ENCODE assay signal across 8 mouse cellular contexts in the genomic region with DNA sequence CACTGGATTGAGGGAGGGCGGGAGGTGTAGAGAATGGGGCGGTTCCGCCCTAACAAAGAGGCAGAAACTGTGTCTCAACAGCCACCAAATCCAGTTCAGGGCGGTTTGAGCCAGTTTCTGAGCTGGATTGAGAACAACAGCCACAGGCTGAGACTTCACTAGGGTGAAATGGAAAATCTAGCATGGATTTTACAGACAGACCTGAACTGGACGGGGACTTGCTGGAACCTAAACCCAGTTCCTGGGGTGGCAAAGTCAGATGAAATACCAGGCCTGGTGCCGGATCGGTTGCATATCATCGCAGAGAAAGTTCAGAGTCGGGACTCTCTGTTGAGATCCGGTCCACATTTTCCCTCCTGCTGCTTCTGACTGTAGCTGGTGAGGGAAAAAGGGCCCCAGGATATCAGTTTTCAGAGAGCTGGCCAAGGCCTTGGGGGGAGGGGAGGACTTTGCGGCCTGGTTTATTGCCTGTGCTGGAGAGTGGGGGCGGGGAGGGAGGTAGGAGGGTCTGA. TPM values are rescaled to one million over a fixed set of nuclear protein-coding genes. Genes with fewer than 3 reads are reported as not detected.
A peak's percentile ranks its signal among the peaks of the same experiment; 100 is the strongest.
DNase-seq lines count a peak whose midpoint lies in the region; ATAC-seq and TF ChIP-seq lines count a peak whose summit lies in the region.

No protein-coding gene starts in this region.

- no peak for TF ChIP-seq CTCF in E14TG2a.4 (conservative IDR thresholded peaks at IDR 0.05; ENCODE audit: low read length)

- H3K9me3 ChIP-seq in E14TG2a.4 (ENCODE audit: low read length): peaks cover 56% of the 10 kb centered on the region
- no peaks in the 10 kb centered on the region; the same call in 1 of the 2 replicates for H3K9me3 ChIP-seq in forebrain, embryonic 11.5 days (ENCODE audit: control insufficient read depth, low read length)
- H3K9me3 ChIP-seq in heart, embryonic 15.5 days (replicated peaks): no peaks in the 10 kb centered on the region
- H3K9me3 ChIP-seq in liver, embryonic 13.5 days (replicated peaks): no peaks in the 10 kb centered on the region
- no peaks in the 10 kb centered on the region for H3K9me3 ChIP-seq in stomach, embryonic 15.5 days

- no peaks in the 10 kb centered on the region for H3K27me3 ChIP-seq in E14TG2a.4 (ENCODE audit: insufficient read depth, low read length)
- no peaks in the 10 kb centered on the region for H3K27me3 ChIP-seq in forebrain, embryonic 11.5 days (ENCODE audit: control insufficient read depth, insufficient read depth, low read length)
- no peaks in the 10 kb centered on the region for H3K27me3 ChIP-seq in heart, embryonic 15.5 days
- H3K27me3 ChIP-seq in liver, embryonic 13.5 days: no peaks in the 10 kb centered on the region
- H3K27me3 ChIP-seq in stomach, embryonic 15.5 days (replicated peaks): no peaks in the 10 kb centered on the region

- no peak overlapping the region for H3K9ac ChIP-seq in forebrain, embryonic 11.5 days (ENCODE audit: low read length)
- H3K9ac ChIP-seq in heart, embryonic 15.5 days: no peak overlapping the region
- H3K9ac ChIP-seq in liver, embryonic 13.5 days: peak overlapping the region; percentile 54
- H3K9ac ChIP-seq in stomach, embryonic 15.5 days: no peak overlapping the region

- H3K36me3 ChIP-seq in E14TG2a.4 (ENCODE audit: insufficient read depth, low read length): peaks cover 21% of the 10 kb centered on the region
- no peaks in the 10 kb centered on the region for H3K36me3 ChIP-seq in forebrain, embryonic 11.5 days (ENCODE audit: control insufficient read depth, insufficient read depth, low read length)
- H3K36me3 ChIP-seq in heart, embryonic 15.5 days: no peaks in the 10 kb centered on the region
- no peaks in the 10 kb centered on the region for H3K36me3 ChIP-seq in liver, embryonic 13.5 days
- H3K36me3 ChIP-seq in stomach, embryonic 15.5 days: no peaks in the 10 kb centered on the region

- peak; percentile 72 for ATAC-seq in forebrain, embryonic 11.5 days (replicated peaks; ENCODE audit: low FRiP score)
- peak; percentile 84 for ATAC-seq in heart, embryonic 15.5 days (replicated peaks; ENCODE audit: insufficient number of reproducible peaks, insufficient read depth, low FRiP score, low read depth)
- peak; percentile 83 for ATAC-seq in liver, embryonic 13.5 days (ENCODE audit: low read depth)
- peak; percentile 88 for ATAC-seq in stomach, embryonic 15.5 days (ENCODE audit: insufficient read depth, low FRiP score, low read depth)

- DNase-seq in c-Kit-positive CD71-positive TER-119-positive erythroid progenitor cells, embryonic 14.5 days (ENCODE audit: low spot score): peak; percentile 98
- peak; percentile 93 for DNase-seq in forebrain, embryonic 11.5 days (ENCODE audit: low spot score)
- peak; percentile 95 for DNase-seq in kidney, postnatal 14 days
- peak; percentile 90 for DNase-seq in liver, embryonic 13.5 days
- DNase-seq in neural tube, embryonic 10.5 days (ENCODE audit: extremely low spot score, low spot score): peak; percentile 97

- H3K27ac ChIP-seq in forebrain, embryonic 11.5 days (ENCODE audit: low read depth, low read length): peak overlapping the region; percentile 100
- peak overlapping the region; percentile 93 for H3K27ac ChIP-seq in heart, embryonic 15.5 days
- peak overlapping the region; percentile 93 for H3K27ac ChIP-seq in liver, embryonic 13.5 days
- peak overlapping the region; percentile 93 for H3K27ac ChIP-seq in stomach, embryonic 15.5 days

- 3% methylated on average over 12 of the region's 12 CpGs for WGBS in forebrain, embryonic 11.5 days
- 4% methylated on average over 12 of the region's 12 CpGs for WGBS in heart, embryonic 15.5 days
- 2% methylated on average over 12 of the region's 12 CpGs for WGBS in liver, embryonic 13.5 days (ENCODE audit: insufficient replicate concordance)
- WGBS in stomach, embryonic 15.5 days: 3% methylated on average over 12 of the region's 12 CpGs

- H3K4me2 ChIP-seq in forebrain, embryonic 11.5 days (ENCODE audit: low read depth, low read length, severe bottlenecking): no peak overlapping the region
- no peak overlapping the region for H3K4me2 ChIP-seq in heart, embryonic 15.5 days
- H3K4me2 ChIP-seq in liver, embryonic 13.5 days: peak overlapping the region; percentile 57
- H3K4me2 ChIP-seq in stomach, embryonic 15.5 days: no peak overlapping the region

- H3K4me3 ChIP-seq in E14TG2a.4 (replicated peaks; ENCODE audit: low read length): peak overlapping the region; percentile 73; the same call in 1 of the 2 replicates
- H3K4me3 ChIP-seq in forebrain, embryonic 11.5 days (ENCODE audit: low read depth, low read length): no peak overlapping the region
- no peak overlapping the region for H3K4me3 ChIP-seq in heart, embryonic 15.5 days
- H3K4me3 ChIP-seq in liver, embryonic 13.5 days (replicated peaks): peak overlapping the region; percentile 28
- no peak overlapping the region for H3K4me3 ChIP-seq in stomach, embryonic 15.5 days (replicated peaks)

- H3K4me1 ChIP-seq in E14TG2a.4 (replicated peaks; ENCODE audit: low read depth, low read length): peaks cover 56% of the 10 kb centered on the region
- peaks cover 8% of the 10 kb centered on the region; the same call in 1 of the 2 replicates for H3K4me1 ChIP-seq in forebrain, embryonic 11.5 days (replicated peaks; ENCODE audit: control insufficient read depth, insufficient read depth, low read length)
- peaks cover 63% of the 10 kb centered on the region for H3K4me1 ChIP-seq in heart, embryonic 15.5 days (replicated peaks)
- peaks cover 96% of the 10 kb centered on the region for H3K4me1 ChIP-seq in liver, embryonic 13.5 days (replicated peaks)
- peaks cover 40% of the 10 kb centered on the region for H3K4me1 ChIP-seq in stomach, embryonic 15.5 days

RNA-seq across cellular contexts. Expression of a gene that starts 37.5 kb away (rescaled TPM):
- 57.8 and 66.6 TPM in 2 replicates for polyA plus RNA-seq in forebrain, embryonic 11.5 days (2014; fragmentation: Nextera tagmentation; extraction: Ambion mirVana)
- 30.3 and 32.6 TPM in 2 replicates for polyA plus RNA-seq in heart, embryonic 15.5 days (2015; fragmentation: Nextera tagmentation; extraction: Ambion mirVana)
- polyA plus RNA-seq in liver, embryonic 13.5 days (2015; fragmentation: Nextera tagmentation; extraction: Ambion mirVana): 12.5 and 16.6 TPM in 2 replicates
- 34.6 and 38.1 TPM in 2 replicates for polyA plus RNA-seq in stomach, embryonic 15.5 days (2015; fragmentation: Nextera tagmentation; extraction: Ambion mirVana)

RNA-seq across cellular contexts. Expression of a gene that starts 53.1 kb away (rescaled TPM):
- polyA plus RNA-seq in forebrain, embryonic 11.5 days (2014; fragmentation: Nextera tagmentation; extraction: Ambion mirVana): not detected in 2 replicates
- polyA plus RNA-seq in heart, embryonic 15.5 days (2015; fragmentation: Nextera tagmentation; extraction: Ambion mirVana): not detected in 2 replicates
- 0.22 TPM in 1 of 2 replicates, not detected in the other for polyA plus RNA-seq in liver, embryonic 13.5 days (2015; fragmentation: Nextera tagmentation; extraction: Ambion mirVana)
- polyA plus RNA-seq in stomach, embryonic 15.5 days (2015; fragmentation: Nextera tagmentation; extraction: Ambion mirVana): 0.12 TPM in 1 of 2 replicates, not detected in the other

Comparison
In these comparisons a context has a peak if more than half of its experiments do, and no peak if none do; other contexts are left out.
1. H3K4me3 ChIP-seq: peak in E14TG2a.4 (single experiment) and liver, embryonic 13.5 days (single experiment); none in forebrain, embryonic 11.5 days (single experiment), heart, embryonic 15.5 days (single experiment) and stomach, embryonic 15.5 days (single experiment).
2. Peak in every context shown above with its lines, with median percentiles within 50 percentile points of each other: DNase-seq, ATAC-seq and H3K27ac ChIP-seq.